Mouse (Mus musculus) CH12F3 (cell line): ENCODE data around the gene Ext2.

Experiments used
- in situ Hi-C: fragments of 300-500 bp; cut with MboI; formaldehyde crosslinking; loops from 2 replicates; pipeline ENCODE4 v1.14.3; 2020; ENCODE audit warnings: low sequenced_read_pairs

Ext2 gene

DNA sequence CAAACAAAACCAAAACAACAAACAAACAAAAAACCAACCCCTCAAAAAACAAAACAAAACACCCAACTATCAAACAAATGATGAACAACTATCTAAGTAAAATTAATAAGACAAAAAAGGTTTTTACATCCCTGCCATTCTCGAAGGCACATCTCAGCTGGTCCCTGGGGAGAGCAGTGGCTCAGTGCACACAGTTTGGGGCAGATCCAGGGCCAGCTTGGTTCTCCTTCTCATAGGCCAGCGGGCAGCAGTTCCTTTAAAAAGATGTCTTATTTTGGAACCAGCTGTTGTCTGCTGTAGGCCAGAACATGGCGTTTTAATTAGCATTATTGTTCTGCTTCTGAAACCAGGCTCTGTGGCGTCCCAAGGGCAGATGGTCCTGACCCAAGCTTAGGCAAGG is 129.3 kb downstream of the Ext2 start:
- in situ Hi-C loops: no loop called here

DNA sequence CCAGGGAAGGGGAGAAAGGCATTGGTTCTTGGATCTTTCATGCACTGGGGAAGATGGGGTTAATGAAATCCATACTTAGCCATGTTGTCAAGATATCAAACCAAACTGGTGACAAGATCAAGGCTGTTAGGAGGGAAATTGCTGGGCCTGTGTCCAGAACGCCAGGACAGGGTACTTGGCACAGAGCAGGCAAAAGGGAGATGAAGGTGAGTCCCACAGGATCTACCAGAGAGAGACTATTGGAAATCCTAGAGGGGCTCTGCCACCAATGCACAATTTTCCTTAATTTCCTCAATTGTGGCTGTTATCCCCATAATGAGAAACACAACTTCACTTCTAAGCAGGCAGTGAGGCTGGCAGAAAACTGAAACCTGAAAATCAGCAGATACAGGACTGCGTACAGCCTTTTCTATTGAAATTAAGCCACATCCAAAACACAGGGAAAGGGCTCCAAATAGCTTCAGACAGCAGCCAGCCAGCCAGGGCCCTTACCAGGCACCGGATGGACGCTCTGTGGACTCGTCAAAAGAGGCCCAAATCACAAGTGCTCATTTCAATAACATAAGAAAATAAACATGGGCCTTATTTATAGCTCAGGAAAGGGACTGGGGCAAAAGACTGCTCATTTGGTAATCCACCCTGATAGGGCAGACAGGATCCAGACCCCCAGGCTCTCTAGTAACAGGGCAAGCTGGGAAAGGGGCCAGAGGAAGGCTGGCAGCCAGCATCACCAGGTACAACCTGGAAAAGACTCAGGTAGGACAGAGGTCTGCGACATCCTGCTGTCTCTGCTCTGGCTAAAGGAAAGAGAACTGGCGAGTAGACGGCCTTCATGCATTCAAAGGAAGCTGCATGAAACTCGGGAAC is 132.1 kb downstream of the Ext2 start:
- in situ Hi-C loops: no loop called here

DNA sequence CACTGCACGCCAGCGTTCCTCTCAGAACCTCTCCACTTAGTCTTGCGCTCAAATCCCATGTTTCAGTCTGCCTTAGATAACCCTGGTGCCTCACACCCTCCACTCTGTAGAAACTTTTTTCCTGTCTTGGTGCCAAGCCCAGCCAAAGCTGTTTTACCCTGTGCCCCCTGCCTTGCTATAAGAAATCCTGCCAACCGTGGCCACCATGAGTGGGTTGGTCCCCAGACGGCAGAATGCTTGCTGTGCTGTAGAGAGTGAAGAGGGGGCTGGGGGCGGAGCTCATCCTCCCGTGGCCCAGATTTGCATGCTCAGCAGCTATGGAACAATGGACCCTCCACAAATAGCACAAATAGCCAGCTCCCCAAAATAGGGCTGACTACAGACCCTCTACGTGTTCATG is 138.7 kb downstream of the Ext2 start:
- in situ Hi-C loops: no loop called here

DNA sequence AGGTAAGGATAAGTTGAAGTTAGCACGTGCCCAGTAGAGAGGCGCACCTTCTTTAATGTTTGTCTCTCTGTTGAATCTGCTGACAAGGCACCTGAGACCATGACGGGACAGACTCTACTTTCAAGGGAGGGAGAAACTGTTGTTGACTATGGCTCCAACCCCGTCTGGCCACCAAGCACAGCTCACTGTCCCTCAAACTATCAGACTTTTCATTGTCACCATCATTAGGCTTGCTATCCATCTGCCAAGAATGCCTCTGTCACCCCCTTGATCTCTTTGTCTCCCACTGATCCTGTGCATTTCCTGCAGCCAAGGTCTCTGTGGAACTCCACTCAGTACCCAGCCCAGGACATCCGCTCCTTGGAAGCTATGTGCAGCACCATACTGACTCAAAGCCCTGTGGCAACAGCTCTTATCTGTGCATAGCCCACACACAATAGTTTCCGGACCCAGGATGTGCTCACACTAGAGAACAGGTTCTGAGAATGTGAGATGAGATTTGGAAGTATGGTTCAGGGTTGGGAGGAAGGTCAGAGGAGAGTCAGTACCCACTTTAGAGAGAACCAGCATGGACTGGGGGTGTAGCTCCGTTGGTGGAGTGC is 139.7 kb downstream of the Ext2 start:
- in situ Hi-C loops: no loop called here

DNA sequence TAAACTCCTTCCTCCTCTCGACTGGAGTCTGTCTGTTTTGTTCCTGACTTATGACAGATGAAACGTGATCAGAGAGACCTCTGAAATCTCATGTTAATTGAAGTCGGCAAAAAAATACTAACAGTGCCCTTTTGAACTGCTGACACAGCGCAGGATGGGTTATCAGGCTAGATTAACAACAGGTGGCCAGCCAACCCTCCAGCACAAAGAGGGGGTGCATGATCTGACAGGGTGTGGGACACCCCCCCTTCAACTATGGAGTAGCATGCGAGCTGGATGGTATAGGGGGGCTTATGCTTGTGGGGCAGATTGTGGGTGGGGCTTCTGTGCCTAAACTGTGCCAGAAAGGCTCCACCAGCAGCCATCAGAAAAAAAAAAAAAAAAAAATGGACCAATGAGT is 141.0 kb downstream of the Ext2 start:
- in situ Hi-C loops: no loop called here

DNA sequence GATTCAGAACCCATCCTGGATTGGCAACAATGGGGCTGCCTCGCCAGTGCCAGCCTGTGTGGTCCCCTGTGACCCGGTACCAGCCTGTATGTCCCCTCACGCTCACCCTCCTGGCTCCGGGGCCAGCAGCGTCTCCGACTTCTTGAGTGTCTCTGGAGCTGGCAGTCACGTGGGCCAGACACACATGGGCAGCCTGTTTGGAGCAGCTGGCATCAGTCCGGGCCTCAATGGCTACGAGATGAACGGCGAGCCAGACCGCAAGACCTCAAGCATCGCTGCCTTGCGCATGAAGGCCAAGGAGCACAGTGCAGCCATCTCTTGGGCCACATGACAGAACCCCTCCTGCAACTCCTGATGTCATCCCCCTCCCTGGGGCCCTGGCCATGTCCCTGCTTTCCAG is 145.1 kb downstream of the Ext2 start:
- in situ Hi-C loops: no loop called here

DNA sequence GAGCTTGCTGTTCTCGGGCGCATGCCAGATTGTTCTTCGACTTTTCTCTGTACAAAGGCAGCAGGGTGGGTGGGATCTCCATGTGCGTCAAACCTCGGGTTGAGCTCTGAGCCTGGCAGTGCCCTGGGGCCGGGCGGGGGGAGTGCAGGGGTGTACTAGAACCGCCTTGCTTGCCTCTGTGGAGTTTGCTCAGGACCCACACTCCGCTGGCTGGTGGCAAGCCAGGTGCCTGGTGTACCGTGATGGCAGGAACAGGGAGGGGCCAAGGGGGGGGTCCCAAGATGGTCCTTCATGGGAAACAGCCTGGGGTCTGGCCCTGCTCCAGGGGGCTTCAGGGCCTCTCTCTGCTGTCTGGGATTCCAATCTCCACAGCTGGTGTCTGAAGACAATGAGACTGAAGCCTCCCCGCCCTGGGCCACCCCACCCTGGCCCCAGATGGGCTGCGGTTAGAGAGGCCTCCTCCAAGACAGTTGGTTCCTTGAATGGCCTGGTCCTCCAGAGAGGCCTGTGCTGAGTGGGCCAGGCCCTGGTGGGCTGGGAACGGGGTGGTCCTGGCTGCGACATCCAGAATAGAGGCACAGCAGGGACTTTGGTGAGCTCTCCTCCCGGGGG is 150.7 kb downstream of the Ext2 start:
- in situ Hi-C loops: no loop called here

DNA sequence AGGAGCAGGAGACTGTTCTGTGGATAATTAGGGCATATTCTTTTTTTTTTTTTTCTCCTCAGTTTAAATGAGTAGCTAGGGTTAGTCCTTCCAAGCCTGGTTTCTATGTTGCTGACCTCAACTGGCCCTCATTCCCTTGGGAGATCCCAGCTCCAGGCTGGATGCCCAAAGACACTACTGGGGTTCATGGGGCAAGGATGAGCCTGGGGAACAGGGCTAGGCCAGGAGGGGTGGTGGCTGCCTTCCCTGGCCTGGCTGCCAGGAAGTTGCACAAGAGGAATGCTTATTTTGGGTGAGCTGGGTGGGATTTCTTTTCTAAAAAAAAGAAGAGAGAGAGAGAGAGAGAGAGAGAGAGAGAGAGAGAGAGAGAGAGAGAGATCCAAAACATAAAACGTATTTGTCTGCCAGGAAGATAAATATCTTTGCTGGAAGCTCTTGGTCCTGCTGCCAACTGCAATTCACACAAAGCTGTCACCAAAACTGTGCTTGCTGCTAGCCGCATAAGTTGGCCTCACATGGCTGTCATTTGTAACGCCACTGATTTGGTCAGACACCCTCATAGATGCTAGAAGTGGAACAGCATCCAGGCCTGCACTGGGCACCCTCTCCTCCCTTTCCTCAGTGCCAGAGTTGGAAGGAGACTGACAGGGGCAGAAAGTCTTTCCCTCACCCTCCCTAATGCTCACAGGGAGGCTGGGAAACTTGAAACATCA is 156.1 kb downstream of the Ext2 start:
- in situ Hi-C loops: no loop called here

DNA sequence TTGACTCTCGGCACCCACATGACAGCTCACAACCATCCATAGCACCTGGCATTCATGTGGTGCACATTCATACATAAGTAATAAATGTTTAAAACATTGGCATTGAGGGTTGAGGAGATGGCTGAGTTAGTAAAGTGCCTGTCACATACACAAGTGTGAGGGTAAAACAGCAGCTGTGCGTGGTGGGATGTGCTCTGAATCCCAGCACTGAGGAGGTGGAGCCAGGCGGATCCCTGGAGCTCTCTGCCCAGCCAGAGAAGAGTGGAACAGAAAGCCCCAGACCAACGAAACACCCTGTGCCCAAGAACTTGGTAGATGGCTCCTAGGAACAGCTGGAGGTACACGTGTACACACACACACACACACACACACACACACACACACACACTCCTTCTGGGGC is 156.9 kb downstream of the Ext2 start:
- in situ Hi-C loops: no loop called here

DNA sequence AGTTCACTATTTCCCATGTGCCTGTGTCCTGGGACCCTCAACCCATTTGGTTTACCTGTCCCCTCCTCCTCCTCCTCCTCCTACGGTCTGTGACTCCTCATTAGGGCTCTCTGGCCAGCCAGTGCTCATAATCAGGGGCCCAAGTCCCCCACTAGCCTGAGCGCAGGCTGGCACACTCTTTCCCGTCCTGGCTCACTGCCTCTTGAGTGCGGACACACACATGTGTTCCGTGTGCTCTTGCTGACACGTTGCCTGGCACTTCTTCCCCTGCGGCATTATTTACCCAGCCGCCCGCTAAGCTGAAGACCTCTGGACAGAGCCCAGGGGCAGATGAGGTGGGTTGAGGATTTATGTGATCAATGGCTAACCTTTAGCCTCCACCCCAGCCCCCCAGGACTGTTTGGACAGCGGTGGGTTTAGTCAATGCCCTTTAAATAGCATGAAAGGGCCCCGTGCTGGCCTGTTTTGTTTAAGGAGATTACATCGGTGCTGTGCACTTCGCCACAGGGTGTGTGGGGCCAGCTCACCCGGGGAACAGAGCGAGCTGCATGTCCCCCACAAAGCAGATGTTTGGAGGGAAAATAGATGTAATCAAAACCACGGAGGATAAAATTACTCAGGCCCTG is 160.0 kb downstream of the Ext2 start:
- in situ Hi-C loops: no loop called here

DNA sequence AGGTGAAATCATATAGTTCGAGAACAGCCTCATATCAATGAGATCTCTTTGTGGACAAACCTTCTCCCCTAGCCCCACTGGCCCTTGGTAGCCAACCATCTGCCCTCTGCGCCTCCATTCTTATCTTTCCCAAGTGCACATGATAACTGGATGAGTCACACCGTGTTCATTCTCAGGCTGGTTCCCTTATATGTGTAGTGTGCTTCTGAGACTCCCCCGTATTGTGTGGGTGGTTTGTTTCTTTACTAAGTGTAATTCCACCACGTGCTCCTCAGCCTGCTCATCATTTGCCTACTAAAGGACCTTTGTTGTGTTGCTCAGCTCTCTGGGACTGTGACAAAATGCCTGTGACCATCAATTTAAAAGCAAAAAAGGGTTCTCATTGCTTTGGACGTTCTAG is 161.3 kb downstream of the Ext2 start:
- in situ Hi-C loops: no loop called here

DNA sequence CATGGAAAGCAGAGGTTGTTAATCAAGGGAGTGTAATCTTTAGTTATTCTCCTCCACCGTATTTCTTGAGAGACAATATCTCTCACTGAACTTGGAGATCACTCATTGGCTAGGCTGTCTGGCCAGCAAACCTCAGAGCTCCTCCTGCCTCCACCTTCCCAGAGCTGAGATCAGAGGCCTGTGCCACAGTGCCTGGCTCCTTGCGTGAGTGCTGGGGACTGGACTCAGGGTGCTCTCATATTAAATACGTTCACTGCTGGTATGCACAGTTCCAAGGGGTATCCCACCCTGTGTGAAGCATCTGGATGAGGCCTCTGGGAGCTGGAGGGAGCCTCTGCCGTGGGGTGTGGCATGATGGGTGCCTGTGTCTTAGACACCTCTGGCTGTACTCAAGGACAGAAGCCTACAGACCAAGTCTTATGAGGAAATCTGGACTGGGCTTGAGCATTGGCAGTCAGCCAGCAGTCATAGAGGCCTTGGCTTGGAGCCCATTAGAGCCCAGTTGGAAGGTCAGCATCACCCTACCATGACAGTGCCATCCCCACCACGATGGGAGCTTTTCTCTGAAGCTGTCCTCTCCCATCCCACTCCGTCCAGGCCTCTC is 162.6 kb downstream of the Ext2 start:
- in situ Hi-C loops: loop anchor here (10.0 kb wide), 1 partner anchor 175 kb away; no protein-coding TSS in a partner anchor

DNA sequence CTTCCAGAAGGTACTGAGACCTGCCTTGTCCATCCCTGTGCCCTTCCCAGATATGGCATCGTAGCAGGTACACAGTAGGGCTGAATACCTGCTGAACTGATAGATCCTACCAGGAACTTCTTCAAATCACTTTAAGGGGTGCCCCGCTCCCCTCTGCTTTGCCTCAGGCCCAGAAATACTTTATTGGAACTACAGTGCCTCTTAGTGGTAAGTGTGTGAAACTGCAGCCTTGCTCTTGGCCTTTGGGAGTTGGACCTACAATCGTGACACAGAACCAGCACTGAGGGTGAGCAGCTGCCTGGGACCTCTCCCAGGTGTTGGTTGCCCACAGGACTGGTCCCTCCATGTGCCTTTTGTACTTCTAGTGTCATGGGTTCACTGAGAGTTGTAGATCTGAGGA is 163.4 kb downstream of the Ext2 start:
- in situ Hi-C loops: loop anchor here (10.0 kb wide), 1 partner anchor 174 kb away; no protein-coding TSS in a partner anchor

DNA sequence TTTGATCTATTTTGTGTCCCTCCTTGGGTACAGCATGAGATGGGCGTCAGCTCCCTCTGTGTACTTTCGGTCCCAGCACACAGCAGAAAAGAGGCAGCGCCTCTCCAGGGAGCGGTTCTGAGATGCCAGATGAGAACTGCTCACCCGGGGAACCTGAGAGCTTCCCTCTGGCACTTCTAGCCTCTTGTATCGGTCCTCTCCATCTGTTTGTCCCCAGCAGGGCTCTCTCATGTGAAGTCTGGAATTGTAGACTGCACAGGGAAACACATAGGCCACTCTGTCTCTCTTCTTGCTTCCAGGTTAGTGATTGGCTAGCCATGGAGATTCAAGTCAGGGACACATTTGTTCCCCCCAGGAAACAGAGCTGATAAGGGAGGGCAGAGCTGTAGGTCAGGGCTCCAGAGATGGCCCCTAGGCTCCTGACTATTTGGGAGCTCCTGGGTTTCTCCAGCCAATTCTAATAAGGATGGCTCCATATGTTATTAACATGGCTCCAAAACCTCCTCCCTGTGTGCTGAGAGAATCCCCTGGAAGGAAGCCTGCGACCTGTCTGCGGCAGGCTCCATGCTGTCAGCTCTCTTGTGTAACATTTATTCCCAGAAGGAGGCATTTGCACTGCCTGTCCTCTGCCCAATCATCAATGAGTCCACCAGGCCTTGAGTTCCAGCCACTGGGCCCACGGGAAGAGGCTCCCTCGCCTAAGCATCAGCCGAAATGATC is 167.9 kb downstream of the Ext2 start:
- in situ Hi-C loops: loop anchor here (10.0 kb wide), 1 partner anchor 170 kb away; no protein-coding TSS in a partner anchor

DNA sequence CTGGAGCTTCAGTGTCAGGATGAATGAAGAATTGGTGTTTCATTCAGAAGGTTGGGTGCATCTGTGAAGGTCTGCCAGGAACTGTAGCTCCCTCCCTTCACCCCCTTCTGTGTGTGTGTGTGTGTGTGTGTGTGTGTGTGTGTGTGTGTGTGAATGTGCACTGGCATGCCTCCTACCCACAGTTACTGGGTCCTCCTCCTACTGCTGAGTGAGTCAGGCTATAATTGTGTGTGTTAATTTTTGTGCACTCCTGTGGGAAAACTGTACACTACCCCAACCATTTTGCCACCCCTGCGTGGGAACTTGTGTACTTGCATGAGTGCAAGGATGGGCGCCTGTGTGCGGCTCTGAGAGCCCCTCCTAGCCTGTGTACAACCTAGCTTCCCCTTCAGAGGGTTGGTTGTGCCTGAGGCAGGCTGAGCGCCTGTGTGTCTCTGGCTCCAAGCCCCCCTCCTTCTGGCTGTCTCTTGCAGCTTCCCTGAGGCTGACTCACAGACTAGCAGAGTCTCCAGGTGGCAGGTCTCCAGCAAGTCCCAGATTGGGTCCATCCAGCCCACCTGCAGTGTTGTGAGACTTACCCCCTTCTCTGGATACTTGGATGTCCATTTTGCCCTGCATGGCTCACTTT is 173.0 kb downstream of the Ext2 start:
- in situ Hi-C loops: no loop called here

DNA sequence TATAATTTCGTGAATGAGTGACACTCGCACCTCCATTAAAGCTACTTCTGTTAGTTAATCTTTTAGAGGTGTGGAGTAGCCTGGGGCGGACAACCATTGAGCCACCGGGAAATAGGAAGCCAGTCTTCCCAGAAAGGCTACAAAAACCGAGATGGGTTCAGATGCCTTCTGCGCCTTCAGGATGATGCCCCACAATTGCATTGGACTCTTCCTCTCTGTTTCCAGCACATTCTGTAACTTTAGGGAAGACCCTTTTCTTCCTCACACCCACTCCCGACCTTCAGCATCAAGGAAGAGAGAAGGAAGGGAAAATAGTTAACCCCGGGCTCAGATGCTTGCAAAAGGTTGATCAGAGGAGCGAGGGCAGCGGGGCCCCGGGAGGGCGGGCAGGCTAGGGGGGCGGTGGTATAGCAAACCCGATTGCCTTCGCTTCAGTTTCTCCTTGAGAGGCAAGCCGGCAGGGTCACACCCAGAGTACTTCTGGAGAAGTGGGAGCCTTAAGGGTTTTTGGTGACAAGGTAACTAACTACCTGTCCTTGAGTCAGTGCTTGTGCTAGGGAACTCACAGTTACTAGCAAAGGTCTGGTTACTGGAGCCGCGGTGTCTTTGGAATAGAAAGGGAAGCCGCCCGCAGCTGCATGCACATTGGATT is 174.3 kb downstream of the Ext2 start:
- in situ Hi-C loops: no loop called here

DNA sequence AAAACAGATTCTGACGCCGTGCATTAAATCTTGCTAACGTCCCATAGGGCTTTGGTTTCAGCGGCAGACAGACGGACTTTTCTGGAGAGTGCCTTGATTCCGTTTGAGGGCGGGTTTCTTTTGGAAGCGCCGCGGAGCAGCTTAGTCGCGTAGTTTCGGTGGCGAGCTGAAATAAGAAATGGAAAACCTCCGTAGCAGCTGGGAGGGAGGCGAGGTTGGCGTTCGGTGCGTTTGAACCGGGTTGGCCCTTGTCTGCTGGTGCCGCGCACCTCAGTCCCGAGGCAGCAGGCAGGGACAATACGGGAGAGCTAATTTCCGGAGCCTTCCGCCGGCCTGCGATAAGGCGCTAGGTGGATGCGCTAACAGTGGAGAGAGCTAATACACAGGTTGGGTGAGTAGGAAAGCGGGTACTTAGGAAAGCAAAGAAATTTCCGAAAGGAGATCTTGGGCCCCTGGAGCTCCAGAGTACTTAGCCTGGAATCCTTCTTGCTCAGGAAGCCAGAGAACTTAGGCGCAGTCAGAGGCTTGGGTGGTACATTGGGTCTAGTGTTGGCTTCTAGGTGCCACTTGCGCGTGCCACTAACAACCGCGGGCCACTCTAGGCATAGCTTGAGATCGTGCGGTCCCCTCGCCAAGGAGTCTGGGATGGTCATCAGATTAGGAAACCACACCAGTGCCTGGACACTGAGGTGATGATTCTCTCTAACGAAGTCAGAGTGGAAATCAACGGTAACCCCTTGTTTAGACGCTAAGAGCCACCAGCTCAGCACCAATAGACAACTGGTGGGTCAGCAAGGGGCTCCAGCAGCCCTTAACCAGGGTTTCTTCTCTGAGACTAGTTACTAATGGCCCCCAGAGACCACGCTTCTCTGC is 175.1 kb downstream of the Ext2 start:
- in situ Hi-C loops: no loop called here
